Mouse (Mus musculus): ENCODE measurements around the gene Olfr725.

DNA sequence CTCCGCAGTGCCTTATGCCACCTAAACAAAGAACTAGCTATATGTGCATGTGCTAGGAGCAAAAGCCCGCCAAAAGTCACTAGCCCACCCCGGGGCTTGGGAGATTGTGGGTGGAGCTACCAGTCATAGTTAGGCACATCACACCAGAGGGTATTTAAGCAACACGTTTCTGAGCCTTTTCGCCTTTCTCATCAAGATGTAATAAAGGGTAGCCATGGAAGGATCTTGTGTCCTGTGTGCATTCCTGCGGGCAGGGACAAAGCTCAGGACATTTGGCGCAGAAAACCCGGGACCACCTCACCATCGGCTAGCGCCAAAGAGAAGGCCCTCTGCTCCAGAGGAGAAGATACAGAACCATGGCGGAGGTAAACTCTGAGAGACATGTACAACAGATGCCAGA is 21.0 kb upstream of the Olfr725 start:
- TF ChIP-seq POLR2A (IDR thresholded peaks at IDR 0.05; ENCODE audit: control insufficient read depth, extremely low read depth, insufficient read depth, low read length, poor library complexity), result no peak
- no peak for TF ChIP-seq CTCF (IDR thresholded peaks at IDR 0.05; ENCODE audit: borderline replicate concordance, control insufficient read depth, extremely low read depth, insufficient read depth, low read length, poor library complexity)
